Mouse (Mus musculus) neural tube, embryonic 12.5 days (tissue): ENCODE measurements around the gene Surf1. TPM values are rescaled to one million over a fixed set of nuclear protein-coding genes. Genes with fewer than 3 reads are reported as not detected.

Experiments used
- ATAC-seq: fragments of 200-750 bp; cut with Nextera tagmentation; 2 replicates; pipeline ENCODE4 v1.8.0; 2017; ENCODE audit warnings: low read depth, mild to moderate bottlenecking, moderate TSS enrichment, moderate library complexity; ENCODE audit not compliant: low FRiP score
- H3K27ac ChIP-seq: fragments of 300-500 bp; sonication (generic); 2 replicates; pipeline ENCODE4 v1.5.1; 2016
- H3K27me3 ChIP-seq: fragments of 300-500 bp; sonication (generic); replicated peaks from 2 replicates; pipeline ENCODE4 v1.6.1; 2016; ENCODE audit warnings: mild to moderate bottlenecking
- H3K36me3 ChIP-seq: fragments of 300-500 bp; sonication (generic); 2 replicates; pipeline ENCODE4 v1.6.1; 2016; ENCODE audit warnings: mild to moderate bottlenecking
- H3K4me1 ChIP-seq: fragments of 300-500 bp; sonication (generic); 2 replicates; pipeline ENCODE4 v1.6.1; 2016
- H3K4me2 ChIP-seq: fragments of 300-500 bp; sonication (generic); replicated peaks from 2 replicates; pipeline ENCODE4 v1.6.1; 2016; ENCODE audit warnings: mild to moderate bottlenecking
- H3K4me3 ChIP-seq: fragments of 300-500 bp; sonication (generic); 2 replicates; pipeline ENCODE4 v1.5.1; 2016
- H3K9ac ChIP-seq: fragments of 300-500 bp; sonication (generic); 2 replicates; pipeline ENCODE4 v1.6.1; 2016; ENCODE audit warnings: mild to moderate bottlenecking
- H3K9me3 ChIP-seq: fragments of 300-500 bp; sonication (generic); 2 replicates; pipeline ENCODE4 v1.6.1; 2016; ENCODE audit warnings: mild to moderate bottlenecking
- WGBS: fragments of 180-500 bp; shearing (Covaris S2); methylation state at CpG from one replicate; pipeline ENCODE4 v1.1.7; 2016; 5-methylcytosine and 5-hydroxymethylcytosine counted together
- polyA plus RNA-seq: library from polyadenylated mRNA; unstranded; fragments of >200 nt; fragmentation: Nextera tagmentation; extraction: Ambion mirVana; gene quantifications from 2 replicates; pipeline ENCODE4 v1.2.1, GENCODE M21; 2016

The Surf1 gene
- polyA plus RNA-seq, 1 experiment from 2014 or later = 59.5 TPM

- 89% methylated on average over 3 of the region's 3 CpGs for WGBS
- Histone ChIP-seq H3K36me3 (peaks cover 7% of the 10 kb centered on the region; the same call in 1 of the 2 replicates), H3K4me2 (no peak overlapping the region), H3K27me3 (no peaks in the 10 kb centered on the region), H3K27ac (no peak overlapping the region), H3K9me3 (no peaks in the 10 kb centered on the region), H3K9ac (no peak overlapping the region), H3K4me3 (no peak overlapping the region), H3K4me1 (no peaks in the 10 kb centered on the region)
- no peak for ATAC-seq
These were observed 26.9 kb upstream of the Surf1 start for GRCm38 (mm10) chr2:26943253-26943652.

DNA sequence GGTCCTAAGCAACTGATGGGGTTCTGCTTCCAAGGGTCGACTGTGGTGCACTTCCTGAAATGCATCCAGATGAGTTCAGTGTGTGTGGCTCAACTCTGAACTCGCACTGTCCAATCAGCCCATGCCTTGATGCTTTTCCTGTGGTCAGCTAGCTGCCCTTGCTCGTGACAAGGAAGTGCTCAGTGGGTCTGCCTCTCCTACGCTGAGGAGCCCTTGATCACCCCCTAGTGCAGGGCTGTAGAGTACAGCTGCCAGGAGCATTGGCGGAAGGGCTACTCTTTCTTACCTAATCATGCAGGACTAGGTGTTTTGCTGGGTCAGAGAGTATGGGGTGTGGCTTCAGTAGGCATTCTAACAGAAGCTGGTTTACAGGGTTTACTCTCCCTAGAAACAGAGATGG lies 25.2 kb upstream of the Surf1 start:
- no peaks in the 10 kb centered on the region for H3K4me1 ChIP-seq
- 49% methylated on average over 5 of the region's 5 CpGs for WGBS
- H3K9ac ChIP-seq = no peak overlapping the region
- H3K27ac ChIP-seq = no peak overlapping the region
- no peak for ATAC-seq
- H3K4me3 ChIP-seq = no peak overlapping the region
- no peak overlapping the region for H3K4me2 ChIP-seq
- peaks cover 2% of the 10 kb centered on the region; the same call in 1 of the 2 replicates for H3K36me3 ChIP-seq
- no peaks in the 10 kb centered on the region for H3K9me3 ChIP-seq
- H3K27me3 ChIP-seq = no peaks in the 10 kb centered on the region

- H3K9ac ChIP-seq = no peak overlapping the region
- no peaks in the 10 kb centered on the region for H3K9me3 ChIP-seq
- H3K27me3 ChIP-seq = no peaks in the 10 kb centered on the region
- 75% methylated on average over 1 of the region's 1 CpGs for WGBS
- H3K36me3 ChIP-seq = no peaks in the 10 kb centered on the region
- no peak overlapping the region for H3K4me3 ChIP-seq
- H3K4me2 ChIP-seq = no peak overlapping the region
- ATAC-seq = no peak
- H3K4me1 ChIP-seq = peaks cover 12% of the 10 kb centered on the region
- H3K27ac ChIP-seq = no peak overlapping the region
These were observed 20.1 kb upstream of the Surf1 start for GRCm38 (mm10) chr2:26936425-26936824.

- H3K4me3 ChIP-seq = no peak overlapping the region
- H3K4me1 ChIP-seq = peaks cover 20% of the 10 kb centered on the region
- ATAC-seq = no peak
- H3K27me3 ChIP-seq = no peaks in the 10 kb centered on the region
- no peaks in the 10 kb centered on the region for H3K9me3 ChIP-seq
- no peak overlapping the region for H3K27ac ChIP-seq
- peaks cover 8% of the 10 kb centered on the region; the same call in 1 of the 2 replicates for H3K36me3 ChIP-seq
- 91% methylated on average over 2 of the region's 2 CpGs for WGBS
- no peak overlapping the region for H3K4me2 ChIP-seq
- H3K9ac ChIP-seq = no peak overlapping the region
These were observed 19.0 kb upstream of the Surf1 start for GRCm38 (mm10) chr2:26935286-26935685.

- peak within 1 kb of the TSS; percentile 96 for H3K4me3 ChIP-seq
- peaks cover 22% of the 10 kb centered on the region; the same call in 1 of the 2 replicates for H3K36me3 ChIP-seq
- peaks cover 20% of the 10 kb centered on the region for H3K4me1 ChIP-seq
- under 1% methylated on average over 70 of the region's 70 CpGs for WGBS
- H3K27me3 ChIP-seq = no peaks in the 10 kb centered on the region
- peak within 1 kb of the TSS; percentile 71 for H3K4me2 ChIP-seq
- peak; percentile 97 for ATAC-seq
- H3K9ac ChIP-seq = peak within 1 kb of the TSS; percentile 97
- H3K27ac ChIP-seq = peak within 1 kb of the TSS; percentile 57
- H3K9me3 ChIP-seq = no peaks in the 10 kb centered on the region
These were observed 17.1 kb upstream of the Surf1 start, which contains the start of the genes Surf4 and Stkld1 for GRCm38 (mm10) chr2:26933304-26934055. TSS of gene Surf4 (minus strand) at chr2:26933928. TSS of gene Stkld1 (plus strand) at chr2:26934047.

DNA sequence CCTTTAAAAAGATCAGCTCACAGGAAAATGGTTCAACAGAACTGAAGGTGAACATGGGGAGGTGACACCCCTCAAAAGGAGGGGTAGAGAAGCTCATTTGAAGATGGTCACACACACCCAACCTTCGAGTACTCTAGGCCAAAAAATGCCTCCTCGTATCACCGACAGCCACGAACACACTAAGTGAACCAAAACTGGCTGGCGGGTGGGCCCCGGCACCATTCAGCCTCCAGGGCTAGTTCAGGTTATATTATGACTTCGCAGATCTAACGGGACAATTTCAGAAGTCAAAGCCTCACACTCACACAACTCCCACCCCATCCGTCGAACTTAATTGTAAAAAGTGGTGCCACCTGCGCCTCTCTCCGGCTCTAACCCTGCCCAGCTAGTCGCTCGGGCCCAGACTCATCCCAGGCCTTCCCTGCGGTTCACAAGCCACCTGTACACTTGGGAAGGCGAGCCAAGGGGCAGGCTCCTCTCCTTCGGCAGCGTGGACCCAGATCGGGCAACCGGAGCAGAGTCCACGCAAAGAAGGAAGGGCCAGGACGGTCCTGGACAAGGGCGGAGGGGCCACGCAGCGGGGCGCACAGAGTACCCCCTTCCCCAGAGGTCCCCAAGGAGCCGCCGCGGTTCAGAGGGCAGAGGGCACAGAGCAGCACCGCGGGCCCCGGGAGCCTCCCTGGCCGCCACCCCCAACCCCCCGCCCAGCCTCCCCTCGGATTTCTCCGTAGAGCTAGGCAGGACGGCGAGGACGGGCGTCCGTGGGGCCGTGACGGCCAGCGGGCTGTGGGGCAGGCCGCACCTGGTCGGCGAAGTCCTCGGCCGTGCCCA lies 16.4 kb upstream of the Surf1 start:
- H3K4me3 ChIP-seq = peak overlapping the region; percentile 96
- peaks cover 20% of the 10 kb centered on the region for H3K4me1 ChIP-seq
- no peaks in the 10 kb centered on the region for H3K27me3 ChIP-seq
- H3K9ac ChIP-seq = peak overlapping the region; percentile 97
- 2% methylated on average over 48 of the region's 49 CpGs for WGBS
- H3K27ac ChIP-seq = peak overlapping the region; percentile 57
- H3K9me3 ChIP-seq = no peaks in the 10 kb centered on the region
- H3K4me2 ChIP-seq = peak overlapping the region; percentile 71
- peaks cover 22% of the 10 kb centered on the region; the same call in 1 of the 2 replicates for H3K36me3 ChIP-seq
- ATAC-seq = peak; percentile 13

DNA sequence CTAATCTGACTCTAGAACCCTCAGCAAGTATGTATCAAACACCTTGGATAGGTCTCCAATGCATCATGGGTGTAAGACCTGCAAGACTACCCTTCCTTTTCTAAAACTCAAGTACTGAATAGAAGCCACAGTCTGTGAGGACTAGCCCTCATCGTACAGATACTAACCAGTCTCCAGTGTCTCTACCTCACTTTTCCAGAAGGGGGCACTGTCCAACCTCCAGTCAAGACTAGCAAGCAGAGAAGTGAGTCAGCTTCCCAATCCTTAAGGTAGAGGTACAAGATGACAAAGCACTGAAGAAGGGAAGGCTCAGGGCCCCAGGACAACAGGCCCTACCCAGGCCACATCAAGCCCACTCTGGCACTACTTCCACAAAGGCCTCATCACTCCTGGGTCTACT lies 14.1 kb upstream of the Surf1 start:
- Histone ChIP-seq H3K9me3 (no peaks in the 10 kb centered on the region), H3K4me2 (no peak overlapping the region), H3K4me1 (peaks cover 20% of the 10 kb centered on the region), H3K4me3 (no peak overlapping the region), H3K27me3 (no peaks in the 10 kb centered on the region), H3K9ac (no peak overlapping the region), H3K27ac (no peak overlapping the region), H3K36me3 (peaks cover 40% of the 10 kb centered on the region)
- no peak for ATAC-seq
- WGBS = 51% methylated on average over 1 of the region's 1 CpGs

- H3K9ac ChIP-seq = no peak overlapping the region
- no peak overlapping the region for H3K27ac ChIP-seq
- no peaks in the 10 kb centered on the region for H3K27me3 ChIP-seq
- no peak overlapping the region for H3K4me2 ChIP-seq
- H3K4me1 ChIP-seq = peaks cover 20% of the 10 kb centered on the region
- ATAC-seq = no peak
- no peak overlapping the region for H3K4me3 ChIP-seq
- 93% methylated on average over 6 of the region's 6 CpGs for WGBS
- peaks cover 64% of the 10 kb centered on the region for H3K36me3 ChIP-seq
- no peaks in the 10 kb centered on the region for H3K9me3 ChIP-seq
These were observed 11.6 kb upstream of the Surf1 start for GRCm38 (mm10) chr2:26927745-26928476.

DNA sequence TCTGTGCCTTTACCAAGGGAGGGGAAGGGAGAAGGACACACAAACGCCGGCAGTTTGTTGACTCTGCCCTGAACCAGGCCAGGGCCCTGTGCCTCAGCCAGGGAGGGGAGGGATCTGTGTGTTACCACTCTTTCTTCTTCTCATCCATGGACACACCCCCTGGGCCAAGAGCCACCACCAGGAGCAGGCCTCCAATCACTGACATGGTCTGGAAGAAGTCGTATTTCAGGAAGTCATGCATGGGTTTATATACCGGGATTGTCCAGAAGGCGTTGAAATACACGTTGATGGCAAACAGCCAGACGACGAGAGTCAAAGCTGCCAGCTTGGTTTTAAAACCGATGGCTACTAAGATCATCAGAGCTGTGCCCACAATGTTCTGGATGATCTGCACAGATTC lies 5.5 kb upstream of the Surf1 start:
- ATAC-seq = no peak
- Histone ChIP-seq H3K9me3 (no peaks in the 10 kb centered on the region), H3K9ac (no peak overlapping the region), H3K36me3 (peaks cover 93% of the 10 kb centered on the region), H3K4me2 (no peak overlapping the region), H3K27me3 (no peaks in the 10 kb centered on the region), H3K4me1 (peaks cover 14% of the 10 kb centered on the region), H3K4me3 (no peak overlapping the region), H3K27ac (no peak overlapping the region)
- 86% methylated on average over 9 of the region's 9 CpGs for WGBS

GRCm38 (mm10) chr2:26920190-26920855 lies 4.0 kb upstream of the Surf1 start:
- 86% methylated on average over 6 of the region's 6 CpGs for WGBS
- H3K9ac ChIP-seq = no peak overlapping the region
- no peaks in the 10 kb centered on the region for H3K27me3 ChIP-seq
- no peak overlapping the region for H3K4me2 ChIP-seq
- no peak overlapping the region for H3K4me3 ChIP-seq
- peaks cover 24% of the 10 kb centered on the region for H3K4me1 ChIP-seq
- H3K9me3 ChIP-seq = no peaks in the 10 kb centered on the region
- ATAC-seq = no peak
- H3K36me3 ChIP-seq = peaks cover 79% of the 10 kb centered on the region
- no peak overlapping the region for H3K27ac ChIP-seq

DNA sequence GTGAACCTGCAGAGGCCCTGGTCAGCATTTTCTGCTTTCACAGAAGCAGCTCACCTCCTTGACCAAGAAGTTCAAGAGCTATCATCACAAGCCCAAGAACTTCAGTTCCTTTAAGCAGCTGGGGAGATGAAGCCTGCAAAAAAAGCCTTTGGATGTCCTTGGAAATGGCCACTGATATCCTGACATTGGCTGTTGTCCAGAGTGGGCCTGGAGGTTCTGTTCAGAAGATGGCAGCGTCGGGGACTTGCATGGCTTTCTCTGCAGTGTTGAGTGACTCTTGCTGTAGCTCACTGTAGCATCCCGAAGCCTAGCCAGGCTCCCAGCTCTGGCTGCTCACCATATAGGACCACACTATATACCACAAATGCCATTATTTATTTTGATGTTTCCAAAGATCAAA lies 3.4 kb upstream of the Surf1 start:
- 90% methylated on average over 3 of the region's 3 CpGs for WGBS
- H3K4me2 ChIP-seq = no peak overlapping the region

More for the DNA sequence above, 3.4 kb upstream of the Surf1 start:
- peaks cover 74% of the 10 kb centered on the region for H3K36me3 ChIP-seq
- no peaks in the 10 kb centered on the region for H3K9me3 ChIP-seq
- H3K9ac ChIP-seq = no peak overlapping the region
- ATAC-seq = no peak
- peaks cover 30% of the 10 kb centered on the region for H3K4me1 ChIP-seq
- no peak overlapping the region for H3K27ac ChIP-seq
- H3K27me3 ChIP-seq = no peaks in the 10 kb centered on the region
- H3K4me3 ChIP-seq = no peak overlapping the region
